Mouse (Mus musculus) embryonic facial prominence, embryonic 13.5 days (tissue): ENCODE measurements around the gene Fam129b. TPM values are rescaled to one million over a fixed set of nuclear protein-coding genes. Genes with fewer than 3 reads are reported as not detected.
A peak's percentile ranks its signal among the peaks of the same experiment; 100 is the strongest.

Experiments used
- ATAC-seq: fragments of 200-750 bp; cut with Nextera tagmentation; 2 replicates; pipeline ENCODE4 v1.8.0; 2017; ENCODE audit warnings: low read depth; ENCODE audit not compliant: insufficient number of reproducible peaks, insufficient read depth, low FRiP score, low TSS enrichment
- H3K27ac ChIP-seq: fragments of 300-500 bp; sonication (generic); 2 replicates; pipeline ENCODE4 v1.5.1; 2015; ENCODE audit warnings: moderate library complexity, mild to moderate bottlenecking, inconsistent platforms
- H3K27me3 ChIP-seq: fragments of 300-500 bp; sonication (generic); 2 replicates; pipeline ENCODE4 v1.6.1; 2015; ENCODE audit warnings: mild to moderate bottlenecking, inconsistent platforms
- H3K36me3 ChIP-seq: fragments of 300-500 bp; sonication (generic); 2 replicates; pipeline ENCODE4 v1.6.1; 2015; ENCODE audit warnings: mild to moderate bottlenecking, inconsistent platforms
- H3K4me1 ChIP-seq: fragments of 300-500 bp; sonication (generic); 2 replicates; pipeline ENCODE4 v1.6.1; 2015; ENCODE audit warnings: inconsistent platforms
- H3K4me2 ChIP-seq: fragments of 300-500 bp; sonication (generic); 2 replicates; pipeline ENCODE4 v1.6.1; 2015; ENCODE audit warnings: moderate library complexity, mild to moderate bottlenecking, inconsistent platforms
- H3K4me3 ChIP-seq: fragments of 300-500 bp; sonication (generic); 2 replicates; pipeline ENCODE4 v1.5.1; 2015; ENCODE audit warnings: mild to moderate bottlenecking, inconsistent platforms
- H3K9ac ChIP-seq: fragments of 300-500 bp; sonication (generic); 2 replicates; pipeline ENCODE4 v1.6.1; 2015; ENCODE audit warnings: mild to moderate bottlenecking, inconsistent platforms
- H3K9me3 ChIP-seq: fragments of 300-500 bp; sonication (generic); 2 replicates; pipeline ENCODE4 v1.6.1; 2016; ENCODE audit warnings: inconsistent platforms
- WGBS: fragments of 180-500 bp; shearing (Covaris S2); methylation state at CpG from one replicate; pipeline ENCODE4 v1.1.7; 2015; ENCODE audit warnings: mixed read lengths; 5-methylcytosine and 5-hydroxymethylcytosine counted together
- polyA plus RNA-seq: library from polyadenylated mRNA; unstranded; fragments of >200 nt; fragmentation: Nextera tagmentation; extraction: Ambion mirVana; gene quantifications from 2 replicates; pipeline ENCODE4 v1.2.1, GENCODE M21; 2015

Fam129b gene
- polyA plus RNA-seq, 1 experiment from 2014 or later, result 57.2 TPM

- Histone ChIP-seq H3K9ac (0 out of 2 replicates have a peak overlapping the region, but pooled peaks have one; percentile 3), H3K36me3 (peaks cover 63% of the 10 kb centered on the region), H3K4me2 (no peak overlapping the region), H3K27me3 (no peaks in the 10 kb centered on the region), H3K4me1 (no peaks in the 10 kb centered on the region), H3K27ac (no peak overlapping the region), H3K9me3 (no peaks in the 10 kb centered on the region), H3K4me3 (no peak overlapping the region)
- no peak for ATAC-seq
- WGBS, result 35% methylated on average over 10 of the region's 10 CpGs
Measured at GRCm38 (mm10) chr2:32928235-32928946, 52.5 kb downstream of the Fam129b start.

DNA sequence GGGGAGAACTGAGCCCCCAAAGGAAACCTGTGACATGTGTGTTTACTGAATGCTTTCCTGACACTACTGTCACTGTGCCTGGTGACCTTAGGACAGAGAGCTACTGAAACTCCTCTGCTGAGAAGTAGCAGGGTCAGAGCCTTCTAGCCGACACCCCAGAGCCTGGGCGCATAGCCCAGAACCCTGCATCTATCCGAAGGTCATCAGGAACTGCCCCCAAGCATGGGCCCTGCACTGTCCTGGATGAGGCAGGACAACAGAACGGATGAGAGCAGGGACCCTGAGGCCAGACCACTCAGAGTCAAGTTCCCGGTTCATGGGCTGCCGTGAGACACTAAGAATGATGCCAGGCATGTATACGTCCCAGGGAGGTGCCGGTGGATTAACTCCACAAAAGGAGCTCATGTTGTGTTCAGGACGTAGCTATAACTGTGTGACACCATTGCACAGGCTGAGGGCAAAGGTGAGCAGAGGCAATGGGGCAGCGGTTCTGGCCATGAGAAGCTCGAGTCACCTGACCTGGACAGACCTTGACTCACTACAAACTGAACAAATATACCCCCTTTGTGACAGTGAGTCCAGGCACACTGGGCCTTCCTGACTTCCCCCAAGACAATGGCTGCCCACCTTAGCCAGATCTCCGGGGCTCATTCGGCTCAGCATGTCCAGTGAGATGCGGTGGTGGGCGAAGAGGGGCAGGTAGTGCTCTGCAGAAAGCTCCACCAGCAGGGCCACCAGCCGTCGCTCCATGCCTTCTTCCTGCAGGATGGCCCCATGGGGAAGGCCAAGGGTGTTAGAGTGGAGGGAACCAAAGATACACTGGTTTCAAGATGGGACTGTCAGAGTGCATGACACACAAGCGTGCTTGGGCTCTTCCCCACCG lies 53.3 kb downstream of the Fam129b start:
- Histone ChIP-seq H3K36me3 (peaks cover 63% of the 10 kb centered on the region), H3K9ac (no peak overlapping the region), H3K4me1 (no peaks in the 10 kb centered on the region), H3K9me3 (no peaks in the 10 kb centered on the region), H3K27ac (no peak overlapping the region), H3K4me2 (no peak overlapping the region), H3K4me3 (no peak overlapping the region), H3K27me3 (no peaks in the 10 kb centered on the region)
- WGBS, result 88% methylated on average over 19 of the region's 19 CpGs
- no peak for ATAC-seq

- 73% methylated on average over 7 of the region's 7 CpGs for WGBS
- peaks cover 63% of the 10 kb centered on the region for H3K36me3 ChIP-seq
- H3K27ac ChIP-seq, result no peak overlapping the region
Measured at GRCm38 (mm10) chr2:32931730-32932129, 55.8 kb downstream of the Fam129b start.

DNA sequence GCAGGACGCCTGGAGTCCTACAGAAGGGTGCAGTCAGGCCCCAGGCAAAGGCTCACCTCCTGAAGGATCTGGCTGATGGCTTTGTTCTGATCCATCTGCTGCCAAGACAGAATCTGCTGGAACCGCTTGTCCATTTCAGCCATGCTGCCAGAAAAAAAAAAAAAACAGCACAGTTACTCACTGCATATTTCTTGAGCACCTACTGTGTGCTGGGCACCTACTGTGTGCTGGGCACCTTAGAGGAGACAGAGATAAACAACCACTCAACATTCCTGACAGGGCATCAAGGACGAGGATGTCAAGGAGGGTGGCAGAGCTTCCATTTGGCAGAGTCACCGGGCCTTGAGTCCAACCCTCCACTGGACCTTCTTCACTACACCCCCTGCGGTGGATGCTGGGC lies 62.8 kb downstream of the Fam129b start:
- peaks cover 73% of the 10 kb centered on the region for H3K36me3 ChIP-seq
- H3K4me3 ChIP-seq, result no peak overlapping the region

More at GRCm38 (mm10) chr2:32931730-32932129, 55.8 kb downstream of the Fam129b start:
- H3K4me1 ChIP-seq, result no peaks in the 10 kb centered on the region
- no peak for ATAC-seq
- H3K27me3 ChIP-seq, result no peaks in the 10 kb centered on the region
- H3K4me3 ChIP-seq, result no peak overlapping the region
- H3K9ac ChIP-seq, result no peak overlapping the region
- no peaks in the 10 kb centered on the region for H3K9me3 ChIP-seq
- H3K4me2 ChIP-seq, result no peak overlapping the region

GRCm38 (mm10) chr2:32939418-32939817 lies 63.5 kb downstream of the Fam129b start:
- Histone ChIP-seq H3K4me2 (no peak overlapping the region), H3K27ac (no peak overlapping the region), H3K9me3 (no peaks in the 10 kb centered on the region), H3K4me3 (no peak overlapping the region), H3K4me1 (no peaks in the 10 kb centered on the region), H3K36me3 (peaks cover 68% of the 10 kb centered on the region), H3K9ac (no peak overlapping the region), H3K27me3 (no peaks in the 10 kb centered on the region)
- ATAC-seq, result no peak
- 65% methylated on average over 5 of the region's 5 CpGs for WGBS

More for the DNA sequence above, 62.8 kb downstream of the Fam129b start:
- H3K4me1 ChIP-seq, result no peaks in the 10 kb centered on the region
- H3K27ac ChIP-seq, result no peak overlapping the region
- ATAC-seq, result no peak
- H3K4me2 ChIP-seq, result no peak overlapping the region
- H3K9ac ChIP-seq, result no peak overlapping the region
- WGBS, result 92% methylated on average over 5 of the region's 5 CpGs
- H3K9me3 ChIP-seq, result no peaks in the 10 kb centered on the region
- no peaks in the 10 kb centered on the region for H3K27me3 ChIP-seq

DNA sequence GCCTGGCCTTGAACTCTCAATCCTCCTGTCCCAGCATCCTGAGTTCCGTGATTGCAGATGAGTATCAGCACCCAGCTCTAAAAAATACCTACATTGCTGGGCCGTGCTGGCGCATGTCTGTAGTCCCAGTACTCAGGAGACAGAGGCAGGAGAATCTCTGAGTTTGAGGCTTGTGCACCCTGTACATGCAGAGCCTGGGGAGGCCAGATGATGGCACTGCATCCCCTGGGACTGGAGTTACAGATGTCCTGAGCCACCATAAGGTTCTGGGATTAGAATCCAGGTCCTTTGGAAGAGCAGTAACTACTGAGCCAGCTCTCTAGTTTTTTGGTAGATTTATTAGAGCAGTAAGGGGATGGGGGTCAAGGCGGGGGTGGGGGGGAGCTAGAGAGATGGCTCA lies 64.6 kb downstream of the Fam129b start:
- Histone ChIP-seq H3K36me3 (peaks cover 69% of the 10 kb centered on the region), H3K27ac (no peak overlapping the region), H3K9ac (no peak overlapping the region), H3K4me3 (no peak overlapping the region), H3K9me3 (no peaks in the 10 kb centered on the region), H3K4me2 (no peak overlapping the region), H3K4me1 (no peaks in the 10 kb centered on the region), H3K27me3 (no peaks in the 10 kb centered on the region)
- ATAC-seq, result no peak
- 94% methylated on average over 4 of the region's 4 CpGs for WGBS

- ATAC-seq, result no peak
- peaks cover 62% of the 10 kb centered on the region for H3K36me3 ChIP-seq
- H3K9ac ChIP-seq, result peak overlapping the region; percentile 11; the same call in 1 of the 2 replicates
- H3K27ac ChIP-seq, result no peak overlapping the region
- no peak overlapping the region for H3K4me2 ChIP-seq
- H3K9me3 ChIP-seq, result no peaks in the 10 kb centered on the region
- 82% methylated on average over 11 of the region's 11 CpGs for WGBS
- H3K4me1 ChIP-seq, result no peaks in the 10 kb centered on the region
- no peaks in the 10 kb centered on the region for H3K27me3 ChIP-seq
- H3K4me3 ChIP-seq, result no peak overlapping the region
Measured at GRCm38 (mm10) chr2:32947454-32947853, 71.5 kb downstream of the Fam129b start.

DNA sequence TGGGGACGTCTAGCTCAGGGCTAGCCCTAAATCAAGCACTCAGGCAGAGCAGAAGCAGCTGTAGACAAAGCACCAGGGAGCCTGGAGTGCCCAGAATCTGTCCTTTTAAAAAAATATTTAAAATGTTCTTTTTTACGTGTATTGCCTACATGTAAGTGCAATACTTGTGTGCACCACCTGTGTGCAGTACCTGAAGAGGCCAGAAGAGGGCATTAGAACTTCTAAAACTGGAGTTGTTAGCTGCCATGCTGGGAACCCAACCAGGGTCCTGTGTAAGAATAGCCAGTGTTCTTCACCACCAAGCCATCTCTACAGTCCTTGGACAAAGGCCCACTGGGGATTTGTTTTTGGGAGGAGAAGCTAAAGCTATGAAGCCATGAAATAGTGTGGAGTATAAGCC lies 78.7 kb downstream of the Fam129b start:
- no peak overlapping the region for H3K4me3 ChIP-seq
- 88% methylated on average over 2 of the region's 2 CpGs for WGBS
- no peak overlapping the region for H3K27ac ChIP-seq
- no peak overlapping the region for H3K4me2 ChIP-seq
- H3K36me3 ChIP-seq, result peaks cover 71% of the 10 kb centered on the region
- no peaks in the 10 kb centered on the region for H3K9me3 ChIP-seq
- H3K9ac ChIP-seq, result no peak overlapping the region
- no peaks in the 10 kb centered on the region for H3K4me1 ChIP-seq
- H3K27me3 ChIP-seq, result no peaks in the 10 kb centered on the region
- ATAC-seq, result no peak

DNA sequence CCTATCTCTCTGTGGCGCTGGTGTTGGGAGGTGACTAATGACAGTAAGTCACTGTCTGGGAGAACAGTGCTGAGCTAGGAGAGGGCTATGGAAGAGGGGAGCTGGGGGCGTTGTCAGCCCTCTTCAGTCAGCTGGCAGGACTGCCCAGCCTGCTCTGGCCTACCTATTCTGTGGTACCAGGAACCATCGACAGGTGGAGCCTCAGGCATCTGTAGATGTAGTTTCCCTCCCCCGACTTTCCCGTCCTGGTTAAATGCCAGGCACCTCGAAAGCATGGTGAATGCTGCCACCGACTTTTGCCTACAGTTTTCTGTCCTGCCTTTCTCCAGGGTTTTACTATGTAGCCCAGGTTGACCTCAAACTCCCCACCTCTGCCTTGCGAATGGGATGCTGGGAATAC lies 81.4 kb downstream of the Fam129b start:
- H3K36me3 ChIP-seq, result peaks cover 45% of the 10 kb centered on the region
- H3K27ac ChIP-seq, result no peak overlapping the region
- H3K4me3 ChIP-seq, result no peak overlapping the region
- H3K4me2 ChIP-seq, result no peak overlapping the region
- no peaks in the 10 kb centered on the region for H3K9me3 ChIP-seq
- H3K9ac ChIP-seq, result 0 out of 2 replicates have a peak overlapping the region, but pooled peaks have one; percentile 32
- peaks cover 8% of the 10 kb centered on the region for H3K4me1 ChIP-seq
- no peak for ATAC-seq
- H3K27me3 ChIP-seq, result no peaks in the 10 kb centered on the region
- 59% methylated on average over 8 of the region's 8 CpGs for WGBS

- 92% methylated on average over 4 of the region's 4 CpGs for WGBS
- Histone ChIP-seq H3K4me2 (peak overlapping the region; percentile 89), H3K27me3 (no peaks in the 10 kb centered on the region), H3K36me3 (peaks cover 49% of the 10 kb centered on the region), H3K4me3 (peak overlapping the region; percentile 91; the same call in 1 of the 2 replicates), H3K4me1 (peaks cover 35% of the 10 kb centered on the region), H3K9me3 (no peaks in the 10 kb centered on the region), H3K27ac (no peak overlapping the region), H3K9ac (peak overlapping the region; percentile 96)
- no peak for ATAC-seq
Measured at GRCm38 (mm10) chr2:32960273-32960672, 84.4 kb downstream of the Fam129b start.

GRCm38 (mm10) chr2:32961192-32961995 lies 85.5 kb downstream of the Fam129b start, which contains the start of the genes Rpl12 and Lrsam1:
Gene Rpl12 (plus strand): TSS chr2:32961559.
Gene Lrsam1 (minus strand): TSS chr2:32961614.
- H3K36me3 ChIP-seq, result peaks cover 39% of the 10 kb centered on the region
- H3K9ac ChIP-seq, result peak within 1 kb of the TSS; percentile 96
- H3K27ac ChIP-seq, result peak within 1 kb of the TSS; percentile 90
- peak within 1 kb of the TSS; percentile 89 for H3K4me2 ChIP-seq
- WGBS, result 3% methylated on average over 55 of the region's 55 CpGs
- H3K27me3 ChIP-seq, result no peaks in the 10 kb centered on the region
- peak; percentile 82 for ATAC-seq
- H3K9me3 ChIP-seq, result no peaks in the 10 kb centered on the region
- peak within 1 kb of the TSS; percentile 91 for H3K4me3 ChIP-seq
- H3K4me1 ChIP-seq, result peaks cover 44% of the 10 kb centered on the region
